Mouse (Mus musculus): Measurements from ENCODE around the gene Aco1. TPM values are rescaled to one million over a fixed set of nuclear protein-coding genes. Genes with fewer than 3 reads are reported as not detected.

The Aco1 gene
- total and polyA plus RNA-seq, 2 experiments from 2014 or later = 33.2 to 57.5 TPM

GRCm38 (mm10) chr4:40221876-40222585, 79.2 kb downstream of the Aco1 start:
- ATAC-seq (ENCODE audit: low FRiP score) (no peak), DNase-seq (ENCODE audit: low spot score) (no peak)
- Histone ChIP-seq H3K4me3 (ENCODE audit: low read depth, low read length) (no peak overlapping the region), H3K27ac (ENCODE audit: low read depth, low read length) (no peak overlapping the region), H3K4me2 (ENCODE audit: low read depth, low read length, poor library complexity, severe bottlenecking) (no peak overlapping the region), H3K9me3 (ENCODE audit: low read length) (no peaks in the 10 kb centered on the region), H3K4me1 (ENCODE audit: insufficient read depth, low read length) (no peaks in the 10 kb centered on the region), H3K27me3 (ENCODE audit: insufficient read depth, low read length) (no peaks in the 10 kb centered on the region), H3K36me3 (ENCODE audit: insufficient read depth, low read length) (no peaks in the 10 kb centered on the region), H3K9ac (replicated peaks; ENCODE audit: low read length, poor library complexity, severe bottlenecking) (no peak overlapping the region)
- 33% methylated on average over 21 of the region's 21 CpGs for whole genome bisulfite sequencing
- TF ChIP-seq CTCF (IDR thresholded peaks at IDR 0.05) = no peak

GRCm38 (mm10) chr4:40226095-40226494, 83.2 kb downstream of the Aco1 start:
- Histone ChIP-seq H3K4me2 (ENCODE audit: low read depth, low read length, poor library complexity, severe bottlenecking) (no peak overlapping the region), H3K9me3 (ENCODE audit: low read length) (no peaks in the 10 kb centered on the region), H3K9ac (replicated peaks; ENCODE audit: low read length, poor library complexity, severe bottlenecking) (no peak overlapping the region), H3K27me3 (ENCODE audit: insufficient read depth, low read length) (no peaks in the 10 kb centered on the region), H3K36me3 (ENCODE audit: insufficient read depth, low read length) (no peaks in the 10 kb centered on the region), H3K27ac (ENCODE audit: low read depth, low read length) (no peak overlapping the region), H3K4me1 (ENCODE audit: insufficient read depth, low read length) (no peaks in the 10 kb centered on the region), H3K4me3 (ENCODE audit: low read depth, low read length) (no peak overlapping the region)
- ATAC-seq (ENCODE audit: low FRiP score) = no peak
- no peak for DNase-seq (ENCODE audit: low spot score)
- TF ChIP-seq CTCF (IDR thresholded peaks at IDR 0.05) = no peak
- 79% methylated on average over 5 of the region's 5 CpGs for WGBS

- WGBS = 93% methylated on average over 11 of the region's 11 CpGs
- no peak overlapping the region for H3K4me2 ChIP-seq (ENCODE audit: low read depth, low read length, poor library complexity, severe bottlenecking)
- no peak overlapping the region for H3K4me3 ChIP-seq (ENCODE audit: low read depth, low read length)
- H3K27me3 ChIP-seq (ENCODE audit: insufficient read depth, low read length) = no peaks in the 10 kb centered on the region
- H3K4me1 ChIP-seq (ENCODE audit: insufficient read depth, low read length) = no peaks in the 10 kb centered on the region
- no peak overlapping the region for H3K9ac ChIP-seq (replicated peaks; ENCODE audit: low read length, poor library complexity, severe bottlenecking)
- no peak overlapping the region for H3K27ac ChIP-seq (ENCODE audit: low read depth, low read length)
- H3K9me3 ChIP-seq (ENCODE audit: low read length) = no peaks in the 10 kb centered on the region
- no peak for DNase-seq (ENCODE audit: low spot score)
- no peak for TF ChIP-seq CTCF (IDR thresholded peaks at IDR 0.05)
- H3K36me3 ChIP-seq (ENCODE audit: insufficient read depth, low read length) = no peaks in the 10 kb centered on the region
- ATAC-seq (ENCODE audit: low FRiP score) = no peak
These were observed 84.2 kb downstream of the Aco1 start for GRCm38 (mm10) chr4:40227131-40227530.

GRCm38 (mm10) chr4:40227886-40228285, 85.0 kb downstream of the Aco1 start:
- ATAC-seq (ENCODE audit: low FRiP score) = no peak
- DNase-seq (ENCODE audit: low spot score) = no peak

GRCm38 (mm10) chr4:40229723-40230122, 86.8 kb downstream of the Aco1 start:
- ATAC-seq (ENCODE audit: low FRiP score) (no peak), DNase-seq (ENCODE audit: low spot score) (no peak)
- Histone ChIP-seq H3K36me3 (ENCODE audit: insufficient read depth, low read length) (no peaks in the 10 kb centered on the region), H3K27ac (ENCODE audit: low read depth, low read length) (no peak overlapping the region), H3K27me3 (ENCODE audit: insufficient read depth, low read length) (no peaks in the 10 kb centered on the region), H3K4me1 (ENCODE audit: insufficient read depth, low read length) (no peaks in the 10 kb centered on the region), H3K4me3 (ENCODE audit: low read depth, low read length) (no peak overlapping the region), H3K4me2 (ENCODE audit: low read depth, low read length, poor library complexity, severe bottlenecking) (no peak overlapping the region), H3K9me3 (ENCODE audit: low read length) (no peaks in the 10 kb centered on the region), H3K9ac (replicated peaks; ENCODE audit: low read length, poor library complexity, severe bottlenecking) (no peak overlapping the region)
- WGBS = 95% methylated on average over 6 of the region's 6 CpGs
- no peak for TF ChIP-seq CTCF (IDR thresholded peaks at IDR 0.05)

More at GRCm38 (mm10) chr4:40227886-40228285, 85.0 kb downstream of the Aco1 start:
- H3K4me3 ChIP-seq (ENCODE audit: low read depth, low read length) = no peak overlapping the region
- TF ChIP-seq CTCF (IDR thresholded peaks at IDR 0.05) = no peak
- H3K4me1 ChIP-seq (ENCODE audit: insufficient read depth, low read length) = no peaks in the 10 kb centered on the region
- no peaks in the 10 kb centered on the region for H3K36me3 ChIP-seq (ENCODE audit: insufficient read depth, low read length)
- H3K27me3 ChIP-seq (ENCODE audit: insufficient read depth, low read length) = no peaks in the 10 kb centered on the region
- H3K4me2 ChIP-seq (ENCODE audit: low read depth, low read length, poor library complexity, severe bottlenecking) = no peak overlapping the region
- 90% methylated on average over 7 of the region's 7 CpGs for WGBS
- no peak overlapping the region for H3K9ac ChIP-seq (replicated peaks; ENCODE audit: low read length, poor library complexity, severe bottlenecking)
- no peak overlapping the region for H3K27ac ChIP-seq (ENCODE audit: low read depth, low read length)
- H3K9me3 ChIP-seq (ENCODE audit: low read length) = no peaks in the 10 kb centered on the region

- H3K27ac ChIP-seq (ENCODE audit: low read depth, low read length) = no peak overlapping the region
- H3K4me3 ChIP-seq (ENCODE audit: low read depth, low read length) = no peak overlapping the region
- no peak for TF ChIP-seq CTCF (IDR thresholded peaks at IDR 0.05)
- H3K27me3 ChIP-seq (ENCODE audit: insufficient read depth, low read length) = no peaks in the 10 kb centered on the region
- H3K36me3 ChIP-seq (ENCODE audit: insufficient read depth, low read length) = no peaks in the 10 kb centered on the region
- no peak overlapping the region for H3K4me2 ChIP-seq (ENCODE audit: low read depth, low read length, poor library complexity, severe bottlenecking)
- no peak for ATAC-seq (ENCODE audit: low FRiP score)
- H3K9ac ChIP-seq (replicated peaks; ENCODE audit: low read length, poor library complexity, severe bottlenecking) = no peak overlapping the region
- H3K4me1 ChIP-seq (ENCODE audit: insufficient read depth, low read length) = no peaks in the 10 kb centered on the region
- DNase-seq (ENCODE audit: low spot score) = no peak
- 94% methylated on average over 7 of the region's 7 CpGs for whole genome bisulfite sequencing
- H3K9me3 ChIP-seq (ENCODE audit: low read length) = no peaks in the 10 kb centered on the region
These were observed 90.3 kb downstream of the Aco1 start for GRCm38 (mm10) chr4:40233062-40233664.

Measured in midbrain, postnatal 0 days (tissue).